Mouse (Mus musculus) embryonic facial prominence, embryonic 11.5 days (tissue): ENCODE measurements around the gene Cd180. TPM values are rescaled to one million over a fixed set of nuclear protein-coding genes. Genes with fewer than 3 reads are reported as not detected.
"Not testable (repeated sequence)": the region's sequence is repeated elsewhere in the genome, so short reads cannot be mapped to it uniquely, and the experiment has no call there.

Experiments used
- ATAC-seq: fragments of 200-750 bp; cut with Nextera tagmentation; replicated peaks from 2 replicates; pipeline ENCODE4 v1.8.0; 2017; ENCODE audit warnings: low read depth; ENCODE audit not compliant: insufficient number of reproducible peaks, low FRiP score, low TSS enrichment
- DNase-seq: peaks from one replicate; pipeline ENCODE4 v3.0.0-alpha.2; 2015; ENCODE audit warnings: low spot score
- H3K27ac ChIP-seq: fragments of 300-500 bp; sonication (generic); replicated peaks from 2 replicates; pipeline ENCODE4 v1.5.1; 2014; ENCODE audit warnings: mild to moderate bottlenecking, low read depth, low read length, control low read depth
- H3K27me3 ChIP-seq: fragments of 300-500 bp; sonication (generic); 2 replicates; pipeline ENCODE4 v1.6.1; 2014; ENCODE audit warnings: mild to moderate bottlenecking, low read length, moderate library complexity, mixed read lengths; ENCODE audit not compliant: control insufficient read depth, insufficient read depth
- H3K36me3 ChIP-seq: fragments of 300-500 bp; sonication (generic); replicated peaks from 2 replicates; pipeline ENCODE4 v1.6.1; 2014; ENCODE audit warnings: low read depth, mild to moderate bottlenecking, low read length, moderate library complexity, mixed read lengths; ENCODE audit not compliant: control insufficient read depth, insufficient read depth
- H3K4me1 ChIP-seq: fragments of 300-500 bp; sonication (generic); 2 replicates; pipeline ENCODE4 v1.6.1; 2014; ENCODE audit warnings: low read length, mixed read lengths; ENCODE audit not compliant: control insufficient read depth, insufficient read depth
- H3K4me2 ChIP-seq: fragments of 300-500 bp; sonication (generic); 2 replicates; pipeline ENCODE4 v1.6.1; 2014; ENCODE audit warnings: low read depth, mild to moderate bottlenecking, control low read depth, low read length, moderate library complexity
- H3K4me3 ChIP-seq: fragments of 300-500 bp; sonication (generic); 2 replicates; pipeline ENCODE4 v1.5.1; 2014; ENCODE audit warnings: low read depth, low read length, control low read depth
- H3K9ac ChIP-seq: fragments of 300-500 bp; sonication (generic); replicated peaks from 2 replicates; pipeline ENCODE4 v1.6.1; 2014; ENCODE audit warnings: mild to moderate bottlenecking, control low read depth, low read length
- H3K9me3 ChIP-seq: fragments of 300-500 bp; sonication (generic); replicated peaks from 2 replicates; pipeline ENCODE4 v1.6.1; 2016; ENCODE audit warnings: mild to moderate bottlenecking, low read length, inconsistent platforms, mixed read lengths; ENCODE audit not compliant: control insufficient read depth
- whole genome bisulfite sequencing: fragments of 180-500 bp; shearing (Covaris S2); extraction: QIAGEN DNeasy Blood & Tissue Kit; methylation state at CpG from one replicate; pipeline ENCODE4 v1.1.7; 2014; 5-methylcytosine and 5-hydroxymethylcytosine counted together
- polyA plus RNA-seq: library from polyadenylated mRNA; unstranded; fragments of >200 nt; fragmentation: Nextera tagmentation; extraction: Ambion mirVana; gene quantifications from 2 replicates; pipeline ENCODE4 v1.2.1, GENCODE M21; 2014

Gene Cd180
- polyA plus RNA-seq, 1 experiment from 2014 or later, result 0.38 TPM

GRCm38 (mm10) chr13:102668933-102669332, 24.4 kb upstream of the Cd180 start:
- H3K9ac ChIP-seq, result no peak overlapping the region
- DNase-seq (no peak), ATAC-seq (no peak)
- H3K27me3 ChIP-seq, result no peaks in the 10 kb centered on the region
- no peak overlapping the region for H3K27ac ChIP-seq
- H3K36me3 ChIP-seq, result no peaks in the 10 kb centered on the region
- no peaks in the 10 kb centered on the region for H3K9me3 ChIP-seq
- H3K4me1 ChIP-seq, result peaks cover 2% of the 10 kb centered on the region; the same call in 1 of the 2 replicates
- H3K4me2 ChIP-seq, result no peak overlapping the region
- WGBS, result 79% methylated on average over 6 of the region's 6 CpGs
- no peak overlapping the region for H3K4me3 ChIP-seq

GRCm38 (mm10) chr13:102669522-102670256, 23.7 kb upstream of the Cd180 start:
- H3K27me3 ChIP-seq, result no peaks in the 10 kb centered on the region
- 0 out of 2 replicates have a peak, but pooled peaks have one; percentile 46 for ATAC-seq
- 54% methylated on average over 14 of the region's 14 CpGs for WGBS
- no peaks in the 10 kb centered on the region for H3K9me3 ChIP-seq
- no peaks in the 10 kb centered on the region for H3K36me3 ChIP-seq
- no peak for DNase-seq
- no peak overlapping the region for H3K4me3 ChIP-seq
- H3K4me1 ChIP-seq, result peaks cover 2% of the 10 kb centered on the region; the same call in 1 of the 2 replicates
- no peak overlapping the region for H3K9ac ChIP-seq
- no peak overlapping the region for H3K4me2 ChIP-seq
- no peak overlapping the region for H3K27ac ChIP-seq

GRCm38 (mm10) chr13:102670503-102670902, 22.9 kb upstream of the Cd180 start:
- peak; percentile 50 for ATAC-seq
- H3K36me3 ChIP-seq, result no peaks in the 10 kb centered on the region

GRCm38 (mm10) chr13:102674083-102674482, 19.3 kb upstream of the Cd180 start:
- Histone ChIP-seq H3K4me1 (peaks cover 2% of the 10 kb centered on the region; the same call in 1 of the 2 replicates), H3K36me3 (no peaks in the 10 kb centered on the region), H3K9ac (no peak overlapping the region), H3K27me3 (no peaks in the 10 kb centered on the region), H3K4me2 (no peak overlapping the region), H3K27ac (no peak overlapping the region), H3K9me3 (no peaks in the 10 kb centered on the region), H3K4me3 (no peak overlapping the region)
- ATAC-seq (no peak), DNase-seq (no peak)
- 86% methylated on average over 3 of the region's 3 CpGs for WGBS

More at GRCm38 (mm10) chr13:102670503-102670902, 22.9 kb upstream of the Cd180 start:
- Histone ChIP-seq H3K27me3 (no peaks in the 10 kb centered on the region), H3K9me3 (no peaks in the 10 kb centered on the region), H3K9ac (no peak overlapping the region), H3K4me1 (peaks cover 2% of the 10 kb centered on the region; the same call in 1 of the 2 replicates), H3K27ac (no peak overlapping the region), H3K4me3 (no peak overlapping the region), H3K4me2 (no peak overlapping the region)
- no peak for DNase-seq
- 67% methylated on average over 7 of the region's 7 CpGs for WGBS

- H3K4me1 ChIP-seq, H3K9me3 ChIP-seq, DNase-seq, H3K27ac ChIP-seq, H3K27me3 ChIP-seq, H3K36me3 ChIP-seq, H3K4me3 ChIP-seq, ATAC-seq, H3K4me2 ChIP-seq, H3K9ac ChIP-seq: not testable (repeated sequence)
- WGBS, result 87% methylated on average over 4 of the region's 4 CpGs
Measured at GRCm38 (mm10) chr13:102677602-102678001, 15.8 kb upstream of the Cd180 start.

- no peaks in the 10 kb centered on the region for H3K9me3 ChIP-seq
- no peak overlapping the region for H3K27ac ChIP-seq
- no peak overlapping the region for H3K4me2 ChIP-seq
- H3K9ac ChIP-seq, result no peak overlapping the region
- no peaks in the 10 kb centered on the region for H3K36me3 ChIP-seq
- H3K27me3 ChIP-seq, result no peaks in the 10 kb centered on the region
- no peaks in the 10 kb centered on the region for H3K4me1 ChIP-seq
- H3K4me3 ChIP-seq, result no peak overlapping the region
- DNase-seq, result peak; percentile 92
- WGBS, result 14% methylated on average over 2 of the region's 2 CpGs
- ATAC-seq, result peak; percentile 79
Measured at GRCm38 (mm10) chr13:102678482-102678881, 14.9 kb upstream of the Cd180 start.

GRCm38 (mm10) chr13:102684890-102685289, 8.5 kb upstream of the Cd180 start:
- H3K4me2 ChIP-seq, result no peak overlapping the region
- H3K27ac ChIP-seq, result no peak overlapping the region
- no peaks in the 10 kb centered on the region for H3K27me3 ChIP-seq
- H3K36me3 ChIP-seq, result no peaks in the 10 kb centered on the region
- no peaks in the 10 kb centered on the region for H3K9me3 ChIP-seq
- WGBS, result 75% methylated on average over 4 of the region's 4 CpGs
- no peak overlapping the region for H3K9ac ChIP-seq
- DNase-seq, result no peak
- no peak for ATAC-seq
- H3K4me1 ChIP-seq, result no peaks in the 10 kb centered on the region
- H3K4me3 ChIP-seq, result no peak overlapping the region

GRCm38 (mm10) chr13:102688121-102688520, 5.2 kb upstream of the Cd180 start:
- Histone ChIP-seq H3K9me3 (no peaks in the 10 kb centered on the region), H3K36me3 (no peaks in the 10 kb centered on the region), H3K9ac (no peak overlapping the region), H3K4me2 (no peak overlapping the region), H3K27me3 (no peaks in the 10 kb centered on the region), H3K27ac (no peak overlapping the region), H3K4me3 (no peak overlapping the region), H3K4me1 (no peaks in the 10 kb centered on the region)
- WGBS, result 85% methylated on average over 1 of the region's 1 CpGs
- ATAC-seq, result no peak
- DNase-seq, result no peak
